Mouse (Mus musculus): Measurements from ENCODE around the gene Gm20481.
A peak's percentile ranks its signal among the peaks of the same experiment; 100 is the strongest.

- TF ChIP-seq EP300 (optimal IDR thresholded peaks at IDR 0.05) (no peak), CTCF (IDR thresholded peaks at IDR 0.05; ENCODE audit: low read depth) (peak; percentile 99)
Measured at GRCm38 (mm10) chr17:35021163-35021808, 51.6 kb downstream of the Gm20481 start.
